Mouse (Mus musculus) frontal cortex, postnatal 25 days (tissue): Measurements from ENCODE around the gene Gm20458.

Source experiments
- DNase-seq, 2 experiments: peaks; one replicate each; pipeline ENCODE4 v3.0.0; 2022; ENCODE audit warnings: low spot score in 2 of 2

The Gm20458 gene

DNA sequence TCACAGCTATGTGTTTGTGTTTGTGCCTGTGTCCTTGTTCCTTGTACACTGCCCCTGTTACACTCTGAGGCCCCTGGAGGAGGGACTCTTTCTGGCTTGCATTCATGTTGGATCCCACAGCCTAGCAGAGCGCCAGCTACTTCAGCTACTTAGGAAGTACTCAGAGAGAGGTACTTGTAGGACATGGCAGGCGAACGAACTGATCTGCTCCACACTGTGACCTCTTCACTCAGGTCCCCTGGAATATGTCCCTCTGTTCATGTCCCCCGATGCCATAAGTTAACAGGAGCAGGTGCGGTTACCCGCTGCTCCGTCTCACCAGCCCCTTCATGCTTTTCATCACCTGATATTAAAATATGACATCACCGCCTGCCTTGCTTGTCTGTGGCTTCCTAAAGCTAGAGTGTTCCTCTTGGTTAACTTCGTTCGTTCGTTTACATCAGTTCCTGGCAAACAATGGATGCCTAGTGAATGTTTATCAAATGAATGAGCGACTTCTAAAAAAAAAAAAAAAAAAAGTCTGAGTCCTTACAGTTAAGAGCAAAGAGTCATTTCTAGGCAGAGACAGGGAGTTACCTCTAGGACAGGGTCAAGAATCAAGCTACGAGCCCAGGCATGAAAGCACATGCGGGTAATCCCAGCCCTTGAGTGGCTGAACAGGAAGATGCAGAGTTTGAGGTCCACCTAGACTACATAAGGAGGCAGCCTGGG, 7.6 kb upstream of the Gm20458 start:
- DNase-seq = no peak

GRCm38 (mm10) chr2:164453887-164454500, 6.8 kb upstream of the Gm20458 start:
- no peak for DNase-seq

GRCm38 (mm10) chr2:164454846-164455245, 5.9 kb upstream of the Gm20458 start:
- DNase-seq = peak; percentile 51 to 64

DNA sequence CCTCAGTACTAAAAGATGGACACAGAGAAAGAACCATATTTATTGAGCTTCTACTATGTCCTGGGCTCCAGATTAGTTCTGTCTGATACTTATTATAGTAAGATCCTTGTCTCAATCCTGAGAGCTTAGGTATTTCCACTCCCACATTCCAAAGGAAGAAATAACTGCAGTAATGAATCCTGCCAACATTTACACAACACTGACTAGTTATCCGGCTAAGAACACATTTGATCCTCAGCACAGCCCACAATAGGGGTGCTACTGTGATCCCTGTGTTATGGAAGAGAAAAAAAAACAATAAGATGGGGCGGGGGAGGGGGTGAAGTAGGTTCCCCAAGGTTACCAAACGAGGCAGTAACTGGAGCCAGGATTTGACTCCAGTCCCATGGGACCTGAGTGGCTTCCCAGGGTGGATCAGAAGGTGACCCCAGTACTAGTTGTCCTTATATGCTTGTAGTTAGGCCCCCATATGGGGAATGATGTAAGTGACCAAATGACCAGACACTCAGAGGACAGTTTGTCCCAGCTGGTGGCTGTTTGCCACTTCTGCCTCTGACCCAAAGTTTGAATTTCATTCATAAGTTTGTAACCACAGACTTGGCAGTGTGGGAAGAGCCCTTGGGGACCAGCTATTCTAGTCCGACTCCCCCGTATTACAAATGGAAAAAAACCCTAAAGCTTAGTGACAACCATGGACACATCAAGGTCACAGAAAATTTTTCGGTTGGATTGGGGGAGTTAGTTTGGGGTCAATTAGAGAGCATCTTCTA, 5.2 kb upstream of the Gm20458 start:
- no peak for DNase-seq

DNA sequence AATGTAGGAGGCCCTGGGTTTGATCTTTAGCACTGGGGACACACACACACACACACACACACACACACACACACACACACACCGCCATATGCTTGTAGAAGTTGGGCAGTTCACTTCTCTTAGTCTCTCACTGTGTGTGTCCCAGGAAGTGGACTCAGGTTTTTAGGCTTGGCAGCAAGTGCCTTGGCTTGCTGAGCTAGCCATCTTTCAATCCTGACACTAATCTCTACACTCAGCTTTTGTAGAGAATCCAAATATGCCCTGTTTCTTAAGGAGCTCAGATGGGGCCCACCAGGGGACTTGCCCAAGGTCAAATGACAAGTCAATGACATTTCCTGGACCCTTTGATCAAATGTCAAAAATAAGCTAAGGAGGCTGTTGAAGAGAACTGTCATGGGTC, 4.4 kb upstream of the Gm20458 start:
- DNase-seq = no peak

DNA sequence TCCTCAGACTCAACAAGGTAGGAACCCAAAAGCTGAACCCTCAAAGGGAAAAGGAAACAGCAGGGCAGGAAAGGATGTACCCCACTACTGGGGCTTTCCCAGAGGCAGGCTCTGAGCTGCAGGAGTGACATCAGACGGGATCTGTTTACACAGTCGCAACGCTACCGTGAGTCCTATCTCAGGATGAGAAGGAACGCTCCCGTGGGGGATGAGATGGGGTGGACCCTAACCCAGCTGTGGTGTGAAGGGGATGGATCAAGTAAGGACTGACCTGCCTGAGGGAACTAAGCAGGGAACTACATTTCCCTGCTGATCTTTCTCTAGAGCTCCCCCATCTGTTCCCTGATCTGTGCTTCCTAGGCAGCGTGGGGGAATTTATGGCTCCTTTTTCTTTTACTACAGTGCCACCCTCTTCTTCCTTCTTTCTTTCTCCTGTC, 3.9 kb upstream of the Gm20458 start, which contains the start of gene Sys1:
TSS of gene Sys1 (plus strand) at position 101 of the 437 bp plus-strand sequence.
- peak; percentile 13 to 24 for DNase-seq

DNA sequence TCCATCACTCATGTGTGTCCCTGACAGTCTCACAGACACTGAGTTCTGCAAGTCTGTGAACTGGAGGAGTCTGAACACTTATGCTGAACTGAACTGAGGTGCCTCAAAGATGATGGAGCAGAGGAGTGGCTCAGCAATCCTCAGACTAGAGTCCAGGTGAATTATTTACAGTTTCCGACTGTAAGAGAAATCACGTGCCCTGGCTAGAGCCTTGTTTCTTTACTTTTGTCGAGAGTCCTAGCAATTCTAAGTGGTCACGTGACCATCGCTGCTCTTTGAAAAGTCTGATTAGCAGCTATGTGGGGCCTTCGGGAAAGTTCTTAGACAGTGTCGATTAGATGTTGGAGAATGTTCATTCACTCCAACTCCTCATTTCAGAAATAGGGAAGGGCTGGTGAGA, 2.8 kb upstream of the Gm20458 start:
- no peak for DNase-seq

DNA sequence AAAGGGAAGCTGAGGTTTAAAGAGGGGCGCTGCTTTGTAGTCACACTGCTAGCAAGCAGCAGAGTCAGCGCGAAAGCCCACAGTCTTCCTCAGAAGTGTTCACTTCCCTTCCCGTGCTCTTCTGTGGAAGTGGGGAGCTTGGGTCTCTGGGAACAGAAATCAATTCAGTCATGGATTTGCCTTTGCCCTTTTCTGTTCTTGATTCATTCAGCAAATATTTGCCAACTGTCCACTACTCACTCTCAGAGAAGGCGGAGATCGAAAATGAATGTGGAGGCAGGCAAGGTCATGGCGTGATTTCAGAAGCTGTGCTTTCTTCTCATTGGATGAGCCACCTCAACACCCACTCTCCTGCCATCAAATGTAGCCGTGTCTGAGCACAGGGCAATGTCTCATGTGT, 2.2 kb upstream of the Gm20458 start:
- DNase-seq = no peak

DNA sequence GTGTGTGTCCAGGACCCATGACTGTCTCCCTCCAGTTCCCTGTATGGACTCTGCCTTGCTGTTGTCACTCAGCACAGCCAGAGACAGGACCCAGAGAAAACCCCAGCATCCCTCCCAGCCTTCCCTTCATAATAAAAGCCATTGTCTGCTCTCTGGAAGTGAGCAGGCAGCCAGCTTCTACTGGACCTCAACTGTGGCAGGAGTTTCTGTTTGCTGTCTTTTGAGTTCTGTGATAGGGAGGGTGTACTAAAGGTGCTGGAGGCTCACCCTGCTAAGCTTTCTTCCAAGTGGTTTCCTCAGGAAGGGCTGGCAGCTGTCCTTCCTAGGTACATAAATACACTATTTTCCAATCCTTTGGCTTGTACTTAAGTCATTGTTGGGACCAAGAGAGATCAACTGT, 4.4 kb downstream of the Gm20458 start:
- DNase-seq = no peak

- DNase-seq = no peak
Observed at GRCm38 (mm10) chr2:164466787-164467186, 6.0 kb downstream of the Gm20458 start.

DNA sequence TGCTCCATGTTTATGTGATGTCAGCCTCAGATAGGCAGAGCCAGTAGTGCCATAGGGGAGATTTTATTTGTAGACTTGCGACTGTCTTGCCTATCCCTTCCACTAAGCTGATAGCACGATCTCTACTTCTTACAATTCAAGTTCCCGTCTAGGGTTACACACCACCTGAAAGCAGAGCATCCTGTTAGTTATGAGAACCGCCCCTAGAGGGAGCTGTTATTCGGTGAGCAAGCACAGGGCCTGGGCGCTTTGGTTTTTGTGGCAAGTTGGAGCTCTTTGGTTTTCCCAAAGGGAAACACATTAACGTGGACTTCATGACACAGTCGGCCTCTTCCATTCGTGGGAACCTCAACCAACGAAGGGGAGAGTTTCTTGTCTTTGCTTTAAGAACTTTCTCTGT, 9.5 kb downstream of the Gm20458 start:
- peak in 1 of 2 experiments; percentile 55 for DNase-seq

GRCm38 (mm10) chr2:164473624-164474023, 12.9 kb downstream of the Gm20458 start, which contains the start of gene Trp53tg5:
Gene Trp53tg5 (minus strand): TSS chr2:164473724.
- DNase-seq = no peak

GRCm38 (mm10) chr2:164485681-164486257, 25.0 kb downstream of the Gm20458 start, which contains the start of gene Dbndd2:
Gene Dbndd2 (plus strand): TSS chr2:164486106.
- peak in 1 of 2 experiments; percentile 67 for DNase-seq

DNA sequence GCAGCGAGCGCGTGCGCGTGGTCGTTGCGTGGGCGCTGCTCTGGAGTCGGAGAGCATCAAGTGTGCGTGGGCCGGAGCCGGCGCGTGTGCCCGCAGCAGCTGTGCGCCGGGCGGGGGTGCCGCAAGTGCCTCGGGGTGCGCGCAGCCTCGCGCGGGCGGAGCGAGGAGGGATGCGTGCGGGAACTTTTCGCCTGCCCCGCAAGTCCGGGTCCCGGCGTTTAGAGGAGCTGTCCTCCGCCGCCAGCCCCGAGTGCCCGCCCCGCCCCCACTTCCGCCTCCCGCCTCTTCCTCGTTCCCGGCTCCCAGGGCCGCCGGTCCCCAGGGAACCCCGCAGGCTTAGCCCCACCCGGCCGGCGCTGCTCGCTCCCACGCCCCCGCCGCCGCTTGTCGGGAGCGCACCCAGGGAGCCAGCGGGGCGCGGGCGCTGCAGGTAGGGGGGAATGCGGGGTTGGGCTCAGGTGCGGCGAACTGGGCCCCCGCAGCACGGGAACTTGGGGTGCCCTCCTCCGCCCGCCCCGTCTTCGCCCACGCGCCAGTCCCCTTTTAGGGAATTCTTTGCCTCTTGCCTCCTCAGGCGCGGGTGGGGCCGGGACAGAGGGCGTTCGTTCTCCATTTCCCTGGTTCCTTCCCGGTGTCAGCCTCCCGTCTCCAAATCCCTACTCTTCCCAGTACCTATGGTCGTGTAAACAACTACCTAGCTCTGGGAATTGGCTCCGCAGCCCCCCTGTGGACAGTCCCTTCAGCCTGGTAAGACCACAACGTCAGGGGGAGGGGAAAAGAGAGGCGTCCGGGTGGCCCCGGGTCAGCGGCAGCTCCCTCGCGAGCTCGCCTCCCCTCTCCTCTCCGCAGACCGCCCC, 25.7 kb downstream of the Gm20458 start:
- peak; percentile 43 to 60 for DNase-seq

- no peak for DNase-seq
Observed at GRCm38 (mm10) chr2:164487115-164487527, 26.4 kb downstream of the Gm20458 start.

DNA sequence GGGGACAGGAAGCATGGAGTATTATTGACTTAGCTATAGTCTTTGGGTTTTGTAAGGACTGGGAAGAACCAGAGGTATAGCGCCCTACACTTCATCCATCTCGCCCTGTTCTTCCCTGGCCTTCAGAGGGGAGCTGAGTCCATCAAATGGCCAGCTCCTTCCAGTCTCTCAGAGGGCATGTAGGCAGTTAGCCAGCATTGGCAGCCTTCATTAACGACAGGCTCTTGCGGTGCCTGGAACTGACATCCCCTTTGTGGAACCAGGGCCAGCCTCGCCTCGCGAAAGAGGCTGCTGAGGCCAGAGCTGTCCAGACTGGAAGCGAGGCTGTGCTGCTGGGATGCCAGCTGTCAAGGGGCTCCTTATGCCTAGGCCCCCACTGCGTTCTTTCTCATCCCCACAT, 27.0 kb downstream of the Gm20458 start:
- peak in 1 of 2 experiments; percentile 27 for DNase-seq

- DNase-seq = no peak
Observed at GRCm38 (mm10) chr2:164494126-164494525, 33.4 kb downstream of the Gm20458 start.

DNA sequence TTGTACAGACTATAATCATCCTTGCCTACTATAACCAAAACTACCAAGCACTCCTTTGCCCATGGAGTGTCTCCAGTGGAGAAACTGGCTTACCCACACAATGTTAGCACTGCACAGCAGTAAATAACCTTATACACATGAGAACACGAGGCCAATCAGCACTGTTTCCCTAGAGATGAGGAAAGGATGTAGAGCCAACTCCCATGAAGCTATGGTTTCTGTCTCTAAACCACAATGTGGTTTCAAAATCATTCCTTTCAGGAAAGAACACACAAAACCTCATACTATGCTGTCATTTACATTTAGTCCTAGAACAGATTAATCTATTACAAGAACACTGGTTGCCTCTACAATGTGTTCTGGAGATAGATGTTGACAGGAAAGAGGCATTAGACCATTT, 35.6 kb downstream of the Gm20458 start:
- DNase-seq = no peak

DNA sequence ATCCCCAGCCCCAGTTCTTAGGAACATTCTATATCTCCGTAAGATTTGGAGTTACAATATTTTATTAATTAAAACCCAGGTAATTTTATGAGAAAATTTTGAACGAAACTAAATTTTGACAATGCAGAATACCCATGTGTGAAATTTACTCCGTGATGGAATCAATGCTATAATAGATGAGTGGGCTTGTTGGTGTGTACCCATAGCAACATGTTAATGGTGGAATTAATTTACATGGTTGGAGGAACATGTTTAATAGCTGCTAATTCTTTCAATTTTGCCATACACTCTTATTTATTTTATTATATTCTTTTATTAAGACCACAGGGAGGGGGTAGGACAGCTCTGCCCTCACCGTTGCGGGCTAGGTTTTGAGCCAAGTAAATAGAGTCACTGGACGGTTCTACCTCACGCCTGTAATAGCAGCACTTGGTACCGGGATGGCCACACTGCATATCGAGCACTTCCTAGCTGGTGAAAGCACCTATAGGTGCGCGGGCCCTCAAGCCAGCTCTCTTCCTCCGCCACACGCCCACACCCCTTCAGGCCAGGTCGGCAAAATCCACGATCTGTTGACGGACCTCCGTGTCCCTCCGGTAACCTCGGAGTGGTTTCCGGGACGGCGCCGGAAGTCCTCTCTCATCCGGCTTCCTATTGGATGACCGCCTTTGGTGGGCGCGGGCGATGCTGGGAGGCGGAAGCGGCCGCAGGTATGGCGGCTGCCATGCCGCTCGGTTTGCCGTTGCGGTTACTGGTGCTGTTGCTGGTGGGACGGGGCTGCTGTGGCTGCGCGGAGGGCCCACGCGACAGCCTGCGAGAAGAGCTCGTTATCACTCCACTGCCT, 36.3 kb downstream of the Gm20458 start, which contains the start of gene Pigt:
TSS of gene Pigt (plus strand) at position 674 of the 844 bp plus-strand sequence.
- DNase-seq = peak; percentile 66 to 80

DNA sequence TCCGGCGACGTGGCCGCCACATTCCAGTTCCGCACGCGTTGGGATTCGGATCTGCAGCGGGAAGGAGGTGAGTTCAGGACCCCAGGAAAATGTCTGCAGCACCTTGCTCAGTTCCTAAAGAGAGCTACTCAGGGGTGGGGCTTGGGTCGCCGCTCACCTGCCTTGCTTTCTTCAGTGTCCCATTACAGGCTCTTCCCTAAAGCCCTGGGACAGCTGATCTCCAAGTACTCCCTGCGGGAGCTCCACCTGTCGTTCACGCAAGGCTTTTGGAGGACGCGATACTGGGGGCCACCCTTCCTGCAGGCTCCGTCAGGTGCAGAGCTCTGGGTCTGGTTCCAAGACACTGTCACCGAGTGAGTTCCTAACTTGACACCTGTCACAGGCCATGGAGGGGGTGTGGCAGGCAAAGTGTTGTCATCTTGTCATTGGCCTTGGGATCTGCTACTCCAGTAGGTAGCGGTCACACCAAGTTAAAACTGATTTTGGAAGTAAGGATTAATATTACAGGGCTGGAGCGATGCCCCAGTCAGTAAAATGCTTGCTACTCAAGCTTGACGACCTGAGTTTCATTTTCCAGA, 37.0 kb downstream of the Gm20458 start:
- no peak for DNase-seq
